Mouse (Mus musculus) heart, adult 2 months (tissue): ENCODE measurements around the gene Rad17. TPM values are rescaled to one million over a fixed set of nuclear protein-coding genes. Genes with fewer than 3 reads are reported as not detected.

Experiments
- DNase-seq, 2 experiments: peaks; one replicate each; pipeline ENCODE4 v3.0.0; 2021
- H3K27ac ChIP-seq: fragments of 200-600 bp; 2 replicates; pipeline ENCODE4 v1.8.1; 2022
- H3K27me3 ChIP-seq: fragments of 200-500 bp; 2 replicates; pipeline ENCODE4 v1.6.1; 2012; ENCODE audit warnings: mild to moderate bottlenecking, low read length, inconsistent platforms, mixed read lengths; ENCODE audit not compliant: control insufficient read depth, insufficient read depth
- H3K36me3 ChIP-seq: fragments of 200-500 bp; 2 replicates; pipeline ENCODE4 v1.6.1; 2012; ENCODE audit warnings: low read length, inconsistent platforms; ENCODE audit not compliant: control insufficient read depth, insufficient read depth
- H3K4me1 ChIP-seq: fragments of 200-500 bp; 2 replicates; pipeline ENCODE4 v1.6.1; 2011; ENCODE audit warnings: low read length; ENCODE audit not compliant: control insufficient read depth, insufficient read depth
- H3K4me3 ChIP-seq: fragments of 200-600 bp; 2 replicates; pipeline ENCODE4 v1.8.1; 2022
- H3K79me2 ChIP-seq: fragments of 200-500 bp; replicated peaks from 2 replicates; pipeline ENCODE4 v1.6.1; 2012; ENCODE audit warnings: mild to moderate bottlenecking, inconsistent platforms, low read length, moderate library complexity, mixed read lengths; ENCODE audit not compliant: control insufficient read depth, insufficient read depth
- H3K9ac ChIP-seq: fragments of 200-500 bp; 2 replicates; pipeline ENCODE4 v1.6.1; 2012; ENCODE audit warnings: low read depth, mild to moderate bottlenecking, control low read depth, inconsistent platforms, low read length, mixed read lengths
- CTCF ChIP-seq: fragments of 200-600 bp; IDR thresholded peaks from 2 replicates; pipeline ENCODE4 v1.8.1; 2022; ENCODE audit warnings: antibody characterized with exemption, mild to moderate bottlenecking, moderate library complexity
- EP300 ChIP-seq: fragments of 200-500 bp; IDR thresholded peaks from 2 replicates; pipeline ENCODE4 v1.6.1; 2011; ENCODE audit warnings: low read depth, low read length, control low read depth; ENCODE audit not compliant: insufficient read depth
- POLR2A ChIP-seq: fragments of 200-500 bp; IDR thresholded peaks from 2 replicates; pipeline ENCODE4 v1.6.1; 2011; ENCODE audit warnings: mild to moderate bottlenecking, low read depth, low read length, control low read depth; ENCODE audit not compliant: insufficient read depth
- WGBS: fragments of 180-500 bp; shearing (Covaris S2); methylation state at CpG from one replicate; pipeline ENCODE4 v1.1.7; 2018; 5-methylcytosine and 5-hydroxymethylcytosine counted together
- intact Hi-C: fragments of 180-260 bp; cut with DNase I; formaldehyde crosslinking; loops from one replicate; pipeline ENCODE4 v1.15.1; 2025
- polyA plus RNA-seq: library from polyadenylated mRNA; depleted of rRNA; stranded (reverse); fragments of >200 nt; gene quantifications from 2 replicates; pipeline ENCODE4 v1.2.3, GENCODE M21; 2012
- total RNA-seq, 2 experiments: library from RNA; stranded (reverse); gene quantifications; 2 replicates each; pipeline ENCODE4 v1.2.3; 2021

Rad17 gene
- total and polyA plus RNA-seq, 3 experiments = 5.6 to 15.0 (median 15.0) TPM

DNA sequence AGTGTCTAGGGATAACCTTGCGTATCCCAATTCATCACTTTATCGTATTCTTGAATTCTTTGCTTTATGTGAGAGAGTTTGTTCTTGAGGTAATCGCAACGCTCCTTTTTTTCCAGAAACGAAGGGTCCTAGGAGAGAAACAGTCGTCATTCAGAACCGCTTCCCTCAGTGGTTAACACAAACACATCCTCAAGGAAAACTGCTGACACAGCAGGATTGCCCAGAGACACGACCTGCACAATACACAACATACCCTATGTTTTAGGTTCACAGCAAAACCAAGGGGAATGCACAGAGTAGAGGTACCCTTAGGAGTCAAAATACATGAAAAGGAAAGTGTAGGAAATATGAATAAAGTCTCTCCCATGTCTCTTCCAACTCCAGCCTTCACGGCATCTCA is 53.6 kb downstream of the Rad17 start:
- H3K27me3 ChIP-seq = no peaks in the 10 kb centered on the region
- DNase-seq = no peak
- H3K79me2 ChIP-seq = no peaks in the 10 kb centered on the region
- intact Hi-C loops = loop anchor here (5.0 kb wide), 1 partner anchor 105 kb away; the partner anchor contains the start of gene Gtf2h2
- H3K4me3 ChIP-seq = no peak overlapping the region
- no peaks in the 10 kb centered on the region for H3K36me3 ChIP-seq
- peaks cover 5% of the 10 kb centered on the region; the same call in 1 of the 2 replicates for H3K4me1 ChIP-seq
- no peak overlapping the region for H3K9ac ChIP-seq
- no peak overlapping the region for H3K27ac ChIP-seq
- TF ChIP-seq EP300 (no peak), POLR2A (no peak), CTCF (no peak)
- 84% methylated on average over 9 of the region's 9 CpGs for WGBS

GRCm38 (mm10) chr13:100595552-100595885 is 55.3 kb downstream of the Rad17 start:
- intact Hi-C loops = loop anchor here (5.0 kb wide), 1 partner anchor 103 kb away; the partner anchor contains the start of gene Gtf2h2
- Histone ChIP-seq H3K27ac (no peak overlapping the region), H3K79me2 (no peaks in the 10 kb centered on the region), H3K4me3 (no peak overlapping the region), H3K9ac (no peak overlapping the region), H3K36me3 (no peaks in the 10 kb centered on the region), H3K27me3 (no peaks in the 10 kb centered on the region), H3K4me1 (peaks cover 3% of the 10 kb centered on the region; the same call in 1 of the 2 replicates)
- DNase-seq = no peak
- TF ChIP-seq POLR2A (no peak), EP300 (no peak), CTCF (no peak)
- 83% methylated on average over 3 of the region's 3 CpGs for WGBS

GRCm38 (mm10) chr13:100594838-100595551 is 55.9 kb downstream of the Rad17 start:
- 74% methylated on average over 5 of the region's 5 CpGs for WGBS
- no peaks in the 10 kb centered on the region for H3K36me3 ChIP-seq
- no peak overlapping the region for H3K9ac ChIP-seq
- H3K27me3 ChIP-seq = no peaks in the 10 kb centered on the region
- intact Hi-C loops = loop anchor here (5.0 kb wide), 1 partner anchor 103 kb away; the partner anchor contains the start of gene Gtf2h2
- TF ChIP-seq CTCF (no peak), POLR2A (no peak), EP300 (no peak)
- no peak for DNase-seq
- H3K27ac ChIP-seq = peak overlapping the region; percentile 79; the same call in 1 of the 2 replicates
- H3K4me1 ChIP-seq = peaks cover 3% of the 10 kb centered on the region; the same call in 1 of the 2 replicates
- H3K79me2 ChIP-seq = no peaks in the 10 kb centered on the region
- no peak overlapping the region for H3K4me3 ChIP-seq

DNA sequence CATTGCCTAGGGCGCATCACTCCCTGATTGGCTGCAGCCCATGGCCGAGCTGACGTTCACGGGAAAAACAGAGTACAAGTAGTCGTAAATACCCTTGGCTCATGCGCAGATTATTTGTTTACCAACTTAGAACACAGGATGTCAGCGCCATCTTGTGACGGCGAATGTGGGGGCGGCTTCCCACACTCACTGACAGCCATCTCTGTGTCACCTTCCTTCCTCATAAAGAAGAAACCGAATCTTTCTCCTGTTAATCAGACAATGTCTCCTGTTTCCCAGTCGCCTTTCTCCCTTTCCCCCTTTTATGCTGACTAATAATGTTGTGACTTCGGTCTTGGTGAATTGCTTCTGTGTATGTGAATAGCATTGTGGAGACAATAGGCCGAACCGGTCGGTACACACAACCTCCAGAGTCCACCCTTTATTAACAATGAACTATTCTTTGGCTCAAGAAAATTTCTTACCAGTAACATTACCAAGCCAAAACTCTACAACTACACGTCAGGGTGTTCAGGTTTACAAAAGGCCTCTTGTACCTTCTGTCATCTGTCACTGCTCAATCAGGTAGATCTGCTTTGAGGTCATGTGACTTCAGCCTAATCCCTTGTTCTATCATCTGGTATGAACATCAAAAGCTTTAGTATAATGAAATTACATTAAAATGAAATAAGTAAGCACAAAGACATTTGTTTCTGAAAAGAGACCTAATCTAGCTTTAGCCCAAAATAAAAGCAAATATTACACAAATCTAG is 56.6 kb downstream of the Rad17 start:
- H3K4me1 ChIP-seq = peaks cover 3% of the 10 kb centered on the region; the same call in 1 of the 2 replicates
- H3K27me3 ChIP-seq = no peaks in the 10 kb centered on the region
- intact Hi-C loops = no loop called here
- H3K27ac ChIP-seq = peak overlapping the region; percentile 79
- 49% methylated on average over 12 of the region's 17 CpGs for WGBS
- no peaks in the 10 kb centered on the region for H3K36me3 ChIP-seq
- no peak overlapping the region; the same call in 1 of the 2 replicates for H3K9ac ChIP-seq
- no peak overlapping the region; the same call in 1 of the 2 replicates for H3K4me3 ChIP-seq
- peak; percentile 35 for TF ChIP-seq CTCF
- no peak for TF ChIP-seq POLR2A
- peak in 1 of 2 experiments; percentile 31 for DNase-seq
- no peaks in the 10 kb centered on the region for H3K79me2 ChIP-seq

DNA sequence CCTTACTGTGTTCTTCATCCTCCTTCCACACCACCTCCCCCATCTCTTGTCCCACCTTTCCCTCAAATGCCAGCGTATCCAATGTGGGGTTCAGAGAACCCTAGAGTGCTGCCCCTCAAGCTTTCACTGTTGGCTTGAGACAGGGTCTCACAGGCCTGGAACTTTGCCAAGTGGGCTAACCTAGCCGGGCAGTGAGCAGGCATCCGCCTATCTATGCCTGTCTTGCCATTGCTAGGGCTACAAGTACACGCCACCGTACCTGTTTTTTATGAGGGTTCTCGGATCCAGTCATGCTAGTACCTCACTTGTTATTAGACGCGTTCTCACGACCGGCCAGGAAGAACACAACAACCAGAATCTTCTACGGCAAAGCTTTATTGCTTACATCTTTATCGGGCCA is 62.2 kb downstream of the Rad17 start:
- no peak overlapping the region for H3K27ac ChIP-seq
- H3K4me1 ChIP-seq = no peaks in the 10 kb centered on the region
- 78% methylated on average over 12 of the region's 12 CpGs for WGBS
- no peak for DNase-seq
- no peaks in the 10 kb centered on the region for H3K79me2 ChIP-seq
- no peak for TF ChIP-seq EP300
- no peak for TF ChIP-seq POLR2A
- no peak for TF ChIP-seq CTCF
- H3K4me3 ChIP-seq = no peak overlapping the region
- no peaks in the 10 kb centered on the region for H3K27me3 ChIP-seq
- no peak overlapping the region for H3K9ac ChIP-seq
- no peaks in the 10 kb centered on the region for H3K36me3 ChIP-seq
- intact Hi-C loops = no loop called here
